Mouse (Mus musculus) forebrain, embryonic 15.5 days (tissue): ENCODE results near the gene Ttll9. TPM values are rescaled to one million over a fixed set of nuclear protein-coding genes. Genes with fewer than 3 reads are reported as not detected.

Experiments used
- ATAC-seq: fragments of 200-750 bp; cut with Nextera tagmentation; replicated peaks from 2 replicates; pipeline ENCODE4 v1.8.0; 2017; ENCODE audit warnings: mild to moderate bottlenecking, moderate TSS enrichment, moderate library complexity
- H3K27ac ChIP-seq: fragments of 300-500 bp; sonication (generic); replicated peaks from 2 replicates; pipeline ENCODE4 v1.5.1; 2015; ENCODE audit warnings: mild to moderate bottlenecking, inconsistent platforms
- H3K27me3 ChIP-seq: fragments of 300-500 bp; sonication (generic); 2 replicates; pipeline ENCODE4 v1.6.1; 2015; ENCODE audit warnings: inconsistent platforms
- H3K36me3 ChIP-seq: fragments of 300-500 bp; sonication (generic); 2 replicates; pipeline ENCODE4 v1.6.1; 2015; ENCODE audit warnings: mild to moderate bottlenecking, inconsistent platforms
- H3K4me1 ChIP-seq: fragments of 300-500 bp; sonication (generic); 2 replicates; pipeline ENCODE4 v1.6.1; 2015; ENCODE audit warnings: inconsistent platforms
- H3K4me2 ChIP-seq: fragments of 300-500 bp; sonication (generic); replicated peaks from 2 replicates; pipeline ENCODE4 v1.6.1; 2015; ENCODE audit warnings: mild to moderate bottlenecking, inconsistent platforms
- H3K4me3 ChIP-seq: fragments of 300-500 bp; sonication (generic); 2 replicates; pipeline ENCODE4 v1.5.1; 2015; ENCODE audit warnings: mild to moderate bottlenecking, inconsistent platforms
- H3K9ac ChIP-seq: fragments of 300-500 bp; sonication (generic); replicated peaks from 2 replicates; pipeline ENCODE4 v1.6.1; 2015; ENCODE audit warnings: mild to moderate bottlenecking, inconsistent platforms
- H3K9me3 ChIP-seq: fragments of 300-500 bp; sonication (generic); 2 replicates; pipeline ENCODE4 v1.6.1; 2016; ENCODE audit warnings: inconsistent platforms
- WGBS: fragments of 180-500 bp; shearing (Covaris S2); methylation state at CpG from one replicate; pipeline ENCODE4 v1.1.7; 2015; ENCODE audit warnings: mixed read lengths; 5-methylcytosine and 5-hydroxymethylcytosine counted together
- polyA plus RNA-seq: library from polyadenylated mRNA; unstranded; fragments of >200 nt; fragmentation: Nextera tagmentation; extraction: Ambion mirVana; gene quantifications from 2 replicates; pipeline ENCODE4 v1.2.1, GENCODE M21; 2015

The Ttll9 gene
- polyA plus RNA-seq, 1 experiment from 2014 or later = 3.0 TPM

DNA sequence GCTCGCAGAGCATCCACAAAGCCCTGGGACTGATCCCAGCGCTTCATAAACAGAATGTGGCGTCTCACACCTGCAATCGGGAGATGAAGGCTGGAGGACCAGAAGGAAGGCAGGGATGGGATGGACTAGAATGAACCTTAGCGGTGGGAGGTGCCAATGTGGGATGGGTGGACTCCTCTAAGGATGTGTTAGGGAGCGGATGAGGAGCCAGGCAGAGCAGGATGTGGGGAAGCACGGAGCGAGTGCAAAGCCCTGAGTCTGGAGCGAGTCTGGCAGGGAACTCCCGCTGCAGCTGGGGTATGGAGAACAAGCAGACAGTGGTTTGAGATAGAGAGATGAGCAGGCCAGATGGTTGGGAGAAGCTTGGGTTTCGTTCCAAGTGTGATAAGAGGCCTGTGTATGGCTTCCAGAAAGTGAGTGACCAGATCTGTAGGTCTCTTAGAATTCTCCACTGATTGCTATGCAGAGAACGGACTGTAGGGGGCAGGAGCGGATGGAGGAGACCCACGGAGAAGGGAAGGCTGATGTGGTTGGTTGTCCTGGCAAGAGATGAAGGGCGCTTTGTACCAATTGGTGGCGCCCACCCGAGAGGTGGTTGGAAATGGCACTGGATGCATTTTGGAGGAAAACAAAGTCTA is 85.7 kb downstream of the Ttll9 start:
- ATAC-seq = no peak
- H3K4me2 ChIP-seq = no peak overlapping the region
- peak overlapping the region; percentile 93 for H3K27ac ChIP-seq
- no peak overlapping the region for H3K4me3 ChIP-seq
- WGBS = 32% methylated on average over 17 of the region's 17 CpGs
- no peaks in the 10 kb centered on the region for H3K9me3 ChIP-seq
- peaks cover 65% of the 10 kb centered on the region for H3K4me1 ChIP-seq
- peaks cover 11% of the 10 kb centered on the region; the same call in 1 of the 2 replicates for H3K27me3 ChIP-seq
- no peaks in the 10 kb centered on the region for H3K36me3 ChIP-seq
- H3K9ac ChIP-seq = no peak overlapping the region

DNA sequence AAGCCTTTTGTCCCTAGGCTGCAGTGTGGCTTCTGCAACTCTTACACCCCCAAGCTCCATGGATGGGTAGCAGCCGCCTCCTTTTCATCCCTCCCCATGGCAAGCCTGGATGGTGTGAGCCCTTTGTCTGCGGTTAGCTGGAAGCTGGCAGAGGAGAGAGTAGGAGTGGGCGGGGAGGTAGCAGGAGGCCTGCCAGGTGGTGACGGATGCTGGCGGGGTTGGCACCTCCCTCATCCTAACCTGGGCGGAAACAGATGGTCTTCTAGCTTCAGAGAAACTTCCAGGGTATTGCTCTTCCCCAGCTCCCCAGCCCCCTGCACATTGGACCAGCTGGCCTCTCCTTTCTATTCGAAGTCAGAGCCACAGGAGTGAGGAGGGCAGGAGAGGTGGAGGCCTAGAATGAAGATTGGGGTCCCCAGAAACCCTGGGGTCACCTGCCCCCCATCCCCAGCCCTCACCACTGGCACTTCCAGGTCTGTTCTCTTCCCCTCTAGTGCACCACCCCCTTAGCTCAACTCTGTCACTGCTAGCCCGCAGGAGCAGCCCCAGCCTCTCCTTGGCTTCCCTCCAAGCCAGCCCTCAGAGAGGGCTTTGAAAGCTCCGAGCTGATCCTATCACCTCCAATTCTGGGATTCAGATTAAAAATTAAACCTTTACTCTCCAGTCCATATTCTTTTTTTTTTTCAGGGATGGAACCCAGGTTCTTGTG is 87.2 kb downstream of the Ttll9 start:
- peak; percentile 74 for ATAC-seq
- H3K4me2 ChIP-seq = no peak overlapping the region
- H3K27ac ChIP-seq = peak overlapping the region; percentile 93
- no peaks in the 10 kb centered on the region for H3K9me3 ChIP-seq
- 0 out of 2 replicates have a peak, but pooled peaks cover 3% of the 10 kb centered on the region for H3K36me3 ChIP-seq
- WGBS = 27% methylated on average over 9 of the region's 9 CpGs
- no peak overlapping the region for H3K9ac ChIP-seq
- no peak overlapping the region for H3K4me3 ChIP-seq
- peaks cover 15% of the 10 kb centered on the region; the same call in 1 of the 2 replicates for H3K27me3 ChIP-seq
- H3K4me1 ChIP-seq = peaks cover 51% of the 10 kb centered on the region

DNA sequence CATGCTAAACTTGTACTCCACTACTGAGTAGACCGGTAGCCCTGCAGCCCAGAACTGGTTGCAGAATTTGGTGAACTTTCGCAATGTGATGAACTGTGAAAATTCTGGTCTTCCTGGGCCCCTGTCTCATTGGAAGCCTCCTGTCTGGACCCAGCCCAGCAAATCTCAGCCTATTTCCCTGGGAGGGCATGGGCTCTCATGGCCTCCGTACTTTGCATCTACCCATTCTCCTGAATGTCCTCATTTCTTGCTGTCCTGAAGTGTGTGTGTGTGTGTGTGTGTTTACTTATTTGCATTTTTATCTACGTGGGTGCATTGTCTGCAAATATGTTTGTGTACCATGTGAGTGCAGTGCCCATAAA is 87.7 kb downstream of the Ttll9 start:
- Histone ChIP-seq H3K27me3 (peaks cover 15% of the 10 kb centered on the region; the same call in 1 of the 2 replicates), H3K27ac (peak overlapping the region; percentile 93), H3K36me3 (peaks cover 6% of the 10 kb centered on the region; the same call in 1 of the 2 replicates), H3K9ac (no peak overlapping the region), H3K4me3 (no peak overlapping the region), H3K4me1 (peaks cover 49% of the 10 kb centered on the region), H3K4me2 (no peak overlapping the region), H3K9me3 (no peaks in the 10 kb centered on the region)
- WGBS = 69% methylated on average over 4 of the region's 4 CpGs
- no peak for ATAC-seq

DNA sequence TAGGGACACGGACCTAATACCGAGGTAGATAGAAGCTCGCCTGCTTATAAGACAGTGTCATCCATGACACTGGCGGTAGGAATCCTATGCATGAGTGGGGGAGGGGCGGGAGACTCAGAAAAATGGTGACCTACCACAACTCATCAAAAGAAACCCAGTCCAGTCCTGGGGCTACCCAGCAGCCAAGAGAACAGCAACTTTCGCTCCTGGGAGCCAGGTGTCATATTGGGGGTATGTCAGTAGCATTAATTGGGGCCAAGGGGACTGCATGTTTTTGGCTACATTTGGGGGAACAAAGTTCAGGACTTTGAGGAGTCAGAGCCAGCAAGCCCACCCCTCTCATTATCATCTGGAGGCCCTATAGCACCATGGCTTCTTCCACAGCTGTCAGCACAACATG is 88.8 kb downstream of the Ttll9 start:
- 86% methylated on average over 6 of the region's 6 CpGs for WGBS
- H3K27ac ChIP-seq = no peak overlapping the region
- H3K9me3 ChIP-seq = no peaks in the 10 kb centered on the region
- H3K36me3 ChIP-seq = peaks cover 6% of the 10 kb centered on the region; the same call in 1 of the 2 replicates
- no peak for ATAC-seq
- peaks cover 15% of the 10 kb centered on the region; the same call in 1 of the 2 replicates for H3K27me3 ChIP-seq
- no peak overlapping the region for H3K9ac ChIP-seq
- no peak overlapping the region for H3K4me3 ChIP-seq
- peaks cover 40% of the 10 kb centered on the region for H3K4me1 ChIP-seq
- no peak overlapping the region for H3K4me2 ChIP-seq

- H3K4me1 ChIP-seq = peaks cover 35% of the 10 kb centered on the region
- H3K9ac ChIP-seq = no peak overlapping the region
- peaks cover 15% of the 10 kb centered on the region; the same call in 1 of the 2 replicates for H3K27me3 ChIP-seq
- WGBS = 80% methylated on average over 9 of the region's 9 CpGs
- H3K36me3 ChIP-seq = peaks cover 6% of the 10 kb centered on the region; the same call in 1 of the 2 replicates
- H3K9me3 ChIP-seq = no peaks in the 10 kb centered on the region
- ATAC-seq = no peak
- no peak overlapping the region for H3K27ac ChIP-seq
- H3K4me2 ChIP-seq = no peak overlapping the region
- no peak overlapping the region for H3K4me3 ChIP-seq
Observed at GRCm38 (mm10) chr2:153051537-153051936, 89.3 kb downstream of the Ttll9 start.

DNA sequence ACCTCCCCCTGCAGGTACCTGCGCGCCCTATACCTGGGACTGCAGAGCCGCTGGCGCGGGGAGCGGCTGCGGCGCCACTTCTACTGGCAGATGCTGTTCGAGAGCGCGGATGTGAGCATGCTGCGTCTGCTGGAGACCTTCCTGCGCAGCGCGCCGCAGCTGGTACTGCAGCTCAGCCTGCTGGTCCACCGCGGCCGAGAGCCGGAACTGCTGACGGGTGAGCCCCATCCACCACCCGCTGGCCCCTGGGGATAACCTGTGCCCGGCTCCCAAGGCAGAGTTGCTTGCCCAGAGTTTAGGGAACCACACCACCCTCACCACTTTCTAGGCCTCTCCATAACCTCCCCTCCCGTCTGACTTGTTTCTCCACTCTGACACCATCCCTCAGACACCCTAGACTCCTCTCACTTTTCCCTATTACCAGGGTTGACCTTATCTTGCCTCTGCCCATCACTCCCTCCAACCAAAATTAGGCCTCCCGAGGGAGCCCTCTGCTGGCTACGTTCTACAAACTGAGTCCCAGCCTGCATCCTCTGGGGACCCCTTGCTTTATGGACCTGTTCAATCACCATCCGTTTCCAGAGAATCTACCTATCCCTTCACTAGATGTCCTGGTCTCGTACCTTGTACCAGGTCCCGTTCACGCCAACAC is 90.5 kb downstream of the Ttll9 start:
- H3K27ac ChIP-seq = no peak overlapping the region
- H3K4me3 ChIP-seq = no peak overlapping the region
- peaks cover 29% of the 10 kb centered on the region for H3K4me1 ChIP-seq
- H3K9ac ChIP-seq = no peak overlapping the region
- no peak overlapping the region for H3K4me2 ChIP-seq
- peaks cover 15% of the 10 kb centered on the region; the same call in 1 of the 2 replicates for H3K27me3 ChIP-seq
- WGBS = 9% methylated on average over 30 of the region's 30 CpGs
- ATAC-seq = no peak
- peaks cover 6% of the 10 kb centered on the region; the same call in 1 of the 2 replicates for H3K36me3 ChIP-seq
- H3K9me3 ChIP-seq = no peaks in the 10 kb centered on the region

GRCm38 (mm10) chr2:153053896-153054295 is 91.6 kb downstream of the Ttll9 start:
- 91% methylated on average over 8 of the region's 8 CpGs for WGBS
- Histone ChIP-seq H3K27ac (no peak overlapping the region), H3K36me3 (peaks cover 6% of the 10 kb centered on the region; the same call in 1 of the 2 replicates), H3K9ac (no peak overlapping the region), H3K4me2 (no peak overlapping the region), H3K27me3 (peaks cover 15% of the 10 kb centered on the region; the same call in 1 of the 2 replicates), H3K9me3 (no peaks in the 10 kb centered on the region), H3K4me3 (no peak overlapping the region), H3K4me1 (peaks cover 19% of the 10 kb centered on the region)
- no peak for ATAC-seq

- Histone ChIP-seq H3K4me2 (no peak overlapping the region), H3K9me3 (no peaks in the 10 kb centered on the region), H3K27me3 (peaks cover 15% of the 10 kb centered on the region; the same call in 1 of the 2 replicates), H3K4me3 (no peak overlapping the region), H3K9ac (no peak overlapping the region), H3K4me1 (peaks cover 4% of the 10 kb centered on the region; the same call in 1 of the 2 replicates), H3K36me3 (peaks cover 6% of the 10 kb centered on the region; the same call in 1 of the 2 replicates), H3K27ac (no peak overlapping the region)
- WGBS = 60% methylated on average over 6 of the region's 6 CpGs
- no peak for ATAC-seq
Observed at GRCm38 (mm10) chr2:153055270-153055920, 93.1 kb downstream of the Ttll9 start.

Other genes starting within 250 kb of the Ttll9 start
- gene Id1, start 226.2 kb upstream of the Ttll9 start, polyA plus RNA-seq = 26.3 and 32.0 TPM in 2 replicates
- 4.3 and 4.4 TPM in 2 replicates for gene Cox4i2, start 208.3 kb upstream of the Ttll9 start, polyA plus RNA-seq
- gene Bcl2l1, start 130.8 kb upstream of the Ttll9 start, polyA plus RNA-seq = 179 and 183 TPM in 2 replicates
- 50.6 and 51.1 TPM in 2 replicates for gene Tpx2, start 114.5 kb upstream of the Ttll9 start, polyA plus RNA-seq
- gene Mylk2, start 51.1 kb upstream of the Ttll9 start, polyA plus RNA-seq = not detected in 2 replicates
- gene Foxs1, start 29.3 kb upstream of the Ttll9 start, polyA plus RNA-seq = 3.2 and 4.4 TPM in 2 replicates
- gene Dusp15, start 10.8 kb upstream of the Ttll9 start, polyA plus RNA-seq = 7.1 and 7.3 TPM in 2 replicates
- gene Pdrg1, start 52.9 kb downstream of the Ttll9 start, polyA plus RNA-seq = 188 and 189 TPM in 2 replicates
- gene Xkr7, start 69.4 kb downstream of the Ttll9 start, polyA plus RNA-seq = 1.9 and 2.0 TPM in 2 replicates
- gene Ccm2l, start 103.5 kb downstream of the Ttll9 start, polyA plus RNA-seq = 0.98 and 1.1 TPM in 2 replicates
- 1.2 and 1.4 TPM in 2 replicates for gene Hck, start 146.0 kb downstream of the Ttll9 start, polyA plus RNA-seq
- gene Tm9sf4, start 198.8 kb downstream of the Ttll9 start, polyA plus RNA-seq = 70.0 and 71.9 TPM in 2 replicates